Mouse (Mus musculus) pancreas, adult 10 weeks (tissue): ENCODE data around the gene Aldh1a3. TPM values are rescaled to one million over a fixed set of nuclear protein-coding genes. Genes with fewer than 3 reads are reported as not detected.

Experiments
- polyA plus RNA-seq: library from polyadenylated mRNA; stranded (reverse); fragments of 350-450 nt; fragmentation: Illumina TruSeq; extraction: RNeasy Lipid Tissue Mini Kit (QIAGEN cat#74804); gene quantifications from one replicate; pipeline ENCODE4 v1.2.3, GENCODE M21; 2015; ENCODE audit warnings: low read depth, low replicate concordance; ENCODE audit not compliant: insufficient read depth

Gene Aldh1a3
- 0.46 TPM for polyA plus RNA-seq

GRCm38 (mm10) chr7:66427437-66428161, at the start of gene Aldh1a3:
Gene Aldh1a3 (minus strand): TSS chr7:66427517.

DNA sequence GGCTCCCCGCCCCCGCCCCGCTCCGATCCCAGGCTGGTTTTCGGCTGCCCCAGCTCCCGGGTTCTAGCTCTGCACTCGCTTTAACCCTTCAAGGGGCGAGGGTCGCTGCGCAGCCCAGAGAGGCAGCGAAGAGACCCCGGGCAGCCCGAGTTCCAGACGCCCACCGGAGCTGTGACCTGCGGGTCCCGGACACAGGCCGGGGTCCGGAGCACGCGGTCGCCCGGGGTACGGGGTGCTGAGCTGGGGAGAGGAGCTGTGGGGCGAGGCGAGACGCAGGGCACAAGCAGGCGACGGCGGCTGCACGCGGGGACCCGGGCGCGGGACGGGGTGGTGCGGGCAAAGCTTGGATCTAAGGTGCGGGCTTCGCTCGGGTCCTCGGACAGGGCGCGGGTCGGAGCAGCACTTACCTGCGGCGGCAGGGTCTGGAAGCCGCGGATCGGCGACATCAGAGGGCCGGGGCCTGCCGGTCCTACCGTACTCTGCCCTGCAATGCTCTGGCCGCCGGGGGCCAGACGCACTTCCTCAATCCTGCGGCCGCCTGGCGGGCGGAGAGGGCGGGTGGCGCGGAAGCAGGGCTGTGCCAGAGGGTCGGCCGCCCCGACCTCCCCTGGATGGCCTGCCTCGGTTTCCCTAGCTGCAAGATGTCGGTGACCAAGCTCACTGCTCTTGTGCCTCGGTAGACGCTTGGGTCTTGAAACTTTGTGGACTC, 39.4 kb downstream of the Aldh1a3 start, which contains the start of gene Lrrk1:
Gene Lrrk1, minus strand, starts transcription at position 538 of the 709 bp plus-strand sequence.

DNA sequence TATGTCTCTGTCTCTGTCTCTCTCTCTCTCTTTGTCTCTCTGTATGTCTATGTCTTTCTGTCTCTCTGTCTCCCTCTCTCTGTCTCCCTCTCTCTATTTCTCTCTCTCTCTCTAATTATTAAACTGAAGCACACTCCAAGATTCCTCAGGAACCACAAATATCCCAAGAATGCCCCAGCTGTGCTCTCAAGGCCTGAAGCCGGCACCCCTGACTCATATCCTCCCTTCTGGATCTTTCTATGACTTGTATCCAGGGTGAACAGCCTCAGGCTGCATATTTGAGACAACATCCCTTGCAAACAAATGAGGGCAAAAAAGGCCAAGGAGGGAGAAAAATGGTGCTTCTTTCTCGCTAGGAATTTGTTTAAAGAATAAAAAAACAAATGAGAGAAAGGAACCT, 61.4 kb downstream of the Aldh1a3 start, which contains the start of gene Gm10974:
Gene Gm10974, plus strand, starts transcription at position 2 of the 400 bp plus-strand sequence.

Other genes starting within 250 kb of the Aldh1a3 start
- not detected for gene Gm10974, start 61.6 kb downstream of the Aldh1a3 start, polyA plus RNA-seq
- 6.2 TPM for gene Lrrk1, start 39.2 kb downstream of the Aldh1a3 start, polyA plus RNA-seq